Mouse (Mus musculus) c-Kit-positive CD71-positive TER-119-negative erythroid progenitor cells, embryonic 14.5 days (primary cell): ENCODE results near the gene Ube2i.

Experiments used
- DNase-seq: peaks from one replicate; pipeline ENCODE4 v3.0.0-alpha.2; 2013; ENCODE audit warnings: low read depth

Ube2i gene

GRCm38 (mm10) chr17:25274571-25275346, at the start of gene Ube2i:
TSS of gene Ube2i (minus strand) at chr17:25274622.
- DNase-seq, result no peak

DNA sequence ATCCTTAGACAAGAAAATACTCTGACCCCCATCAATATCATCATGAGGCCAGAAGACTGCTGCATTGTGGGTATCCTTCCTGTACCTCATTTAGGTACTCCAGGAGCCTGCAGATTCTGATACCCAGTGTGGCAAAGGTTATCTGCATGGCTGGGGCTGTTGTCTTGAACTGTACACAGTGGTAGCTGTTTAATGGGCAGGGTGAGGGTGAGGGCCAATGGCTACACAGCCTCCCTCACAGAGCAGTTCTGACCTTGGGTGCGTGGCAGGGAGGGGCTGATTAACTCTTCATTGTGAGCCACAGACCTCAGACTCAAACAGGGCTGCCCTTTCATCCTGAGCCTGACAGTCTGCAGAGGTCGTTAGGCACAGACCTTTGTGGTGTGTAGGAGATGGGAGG, 48.5 kb upstream of the Ube2i start:
- no peak for DNase-seq

DNA sequence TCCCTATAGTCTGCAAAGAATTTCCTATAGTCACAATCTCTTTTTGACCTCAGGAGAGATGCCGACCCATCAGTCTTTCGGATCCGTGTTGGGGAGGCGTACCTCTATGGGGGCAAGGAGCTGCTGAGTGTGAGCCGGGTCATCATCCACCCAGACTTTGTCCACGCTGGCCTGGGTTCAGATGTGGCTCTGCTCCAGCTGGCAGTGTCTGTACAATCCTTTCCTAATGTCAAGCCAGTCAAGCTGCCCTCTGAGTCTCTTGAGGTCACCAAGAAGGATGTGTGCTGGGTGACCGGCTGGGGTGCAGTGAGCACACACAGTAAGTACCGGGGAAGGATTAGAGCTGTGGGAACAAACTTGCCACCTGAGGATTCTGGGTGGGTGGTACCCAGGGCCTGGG, 46.4 kb upstream of the Ube2i start:
- no peak for DNase-seq

DNA sequence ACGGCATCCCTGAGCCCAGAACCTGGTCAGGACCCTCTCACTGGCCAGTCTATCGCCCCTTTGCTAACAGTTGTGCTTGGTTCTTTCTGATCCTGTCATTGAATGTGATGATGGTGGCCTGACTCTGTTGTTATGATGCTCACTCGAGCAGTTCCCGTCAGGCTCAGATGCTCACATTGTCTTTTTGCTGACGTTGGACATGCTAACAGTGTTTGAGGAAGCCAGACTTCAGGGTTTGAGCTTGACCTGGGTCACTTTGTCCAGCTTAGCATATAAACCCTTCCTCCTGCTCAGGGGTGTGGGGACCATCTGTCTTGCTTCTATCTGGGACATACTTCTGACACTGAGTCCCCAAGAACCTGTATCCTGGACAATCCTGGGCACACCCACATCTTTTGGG, 43.9 kb upstream of the Ube2i start, which contains the start of gene Prss29:
TSS of gene Prss29 (plus strand) at position 301 of the 400 bp plus-strand sequence.
- no peak for DNase-seq

- DNase-seq, result no peak
These were observed 33.9 kb upstream of the Ube2i start, which contains the start of gene Prss28 for GRCm38 (mm10) chr17:25308346-25308745. TSS of gene Prss28 (plus strand) at chr17:25308646.

DNA sequence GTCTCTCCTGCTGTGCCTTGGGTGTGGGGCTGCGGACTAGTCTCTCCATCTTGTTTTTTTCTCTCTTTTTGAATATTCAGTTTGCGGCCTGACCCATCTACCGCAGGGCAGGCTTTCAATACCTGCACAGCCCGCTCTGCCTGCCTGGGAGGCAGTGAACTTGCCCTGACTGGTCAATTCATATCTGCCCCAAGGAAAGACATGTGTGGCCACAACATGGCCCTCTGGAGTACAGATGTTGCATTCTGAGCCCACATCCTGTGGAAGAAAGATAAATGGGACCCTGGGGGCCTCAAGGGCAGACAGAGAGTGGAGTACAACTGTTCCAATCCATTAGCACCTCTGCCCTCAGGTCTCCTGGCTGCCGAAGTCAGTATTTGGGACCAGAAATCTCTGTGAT, 23.7 kb upstream of the Ube2i start, which contains the start of gene Prss34:
TSS of gene Prss34 (plus strand) at position 301 of the 400 bp plus-strand sequence.
- DNase-seq, result no peak

DNA sequence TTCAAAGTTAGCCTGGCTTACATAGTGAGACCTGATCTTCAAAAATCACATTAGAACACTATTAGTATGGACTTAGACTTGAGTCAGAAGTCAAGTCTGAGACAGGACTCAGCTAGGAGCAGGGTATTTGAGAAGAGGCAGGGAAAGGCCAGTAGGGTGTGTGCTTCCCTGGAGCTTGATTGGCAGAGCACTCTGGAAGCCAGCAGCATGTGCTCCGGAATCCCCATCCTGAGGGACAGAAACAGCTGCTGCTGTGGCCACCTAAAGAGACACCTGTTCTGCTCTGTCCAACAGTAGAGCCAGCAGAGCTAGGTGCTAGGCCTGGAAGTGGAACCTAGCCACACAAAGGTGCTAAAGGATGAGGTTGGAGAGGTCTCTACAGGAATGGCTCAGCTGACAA, 19.7 kb upstream of the Ube2i start:
- no peak for DNase-seq

DNA sequence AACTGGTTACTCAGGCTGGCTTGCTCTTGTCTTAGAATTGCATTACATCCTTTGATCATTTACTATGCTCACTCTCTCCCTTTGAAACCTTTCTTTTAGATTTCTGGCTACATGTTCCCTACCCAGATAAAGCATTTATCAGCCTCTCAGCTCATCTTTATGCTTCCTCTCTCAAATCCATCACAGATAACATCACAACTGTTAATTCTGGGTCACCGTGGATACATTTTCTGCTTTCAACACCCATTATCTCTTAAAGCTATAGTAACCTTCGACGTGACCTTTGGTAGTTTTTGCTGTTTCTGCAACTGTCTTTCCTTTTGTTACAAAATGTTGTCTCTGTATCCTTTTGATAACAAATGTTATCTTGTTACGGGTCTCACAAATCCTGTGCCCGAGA, 19.1 kb upstream of the Ube2i start:
- no peak for DNase-seq

DNA sequence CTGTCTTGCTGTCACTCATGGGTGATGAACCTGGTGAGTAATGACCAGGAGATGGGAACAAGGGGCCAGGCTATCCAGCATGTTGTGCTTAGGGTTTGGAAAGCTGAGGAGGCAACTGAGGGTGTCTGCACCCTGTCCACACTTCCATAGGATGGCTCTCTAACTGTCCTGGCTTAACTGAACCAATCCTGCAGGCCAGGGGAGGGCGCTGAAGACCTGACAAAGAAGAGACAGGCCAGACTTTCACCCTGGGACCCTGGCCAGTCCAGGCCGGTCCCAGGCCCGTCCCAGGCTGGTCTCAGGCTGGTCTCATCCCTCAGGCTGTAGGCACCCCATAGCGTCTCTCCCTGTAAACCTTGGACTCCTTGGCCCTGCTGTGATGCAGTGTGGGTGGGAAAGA, 16.0 kb upstream of the Ube2i start:
- no peak for DNase-seq

GRCm38 (mm10) chr17:25288842-25289241, 14.4 kb upstream of the Ube2i start:
- no peak for DNase-seq

DNA sequence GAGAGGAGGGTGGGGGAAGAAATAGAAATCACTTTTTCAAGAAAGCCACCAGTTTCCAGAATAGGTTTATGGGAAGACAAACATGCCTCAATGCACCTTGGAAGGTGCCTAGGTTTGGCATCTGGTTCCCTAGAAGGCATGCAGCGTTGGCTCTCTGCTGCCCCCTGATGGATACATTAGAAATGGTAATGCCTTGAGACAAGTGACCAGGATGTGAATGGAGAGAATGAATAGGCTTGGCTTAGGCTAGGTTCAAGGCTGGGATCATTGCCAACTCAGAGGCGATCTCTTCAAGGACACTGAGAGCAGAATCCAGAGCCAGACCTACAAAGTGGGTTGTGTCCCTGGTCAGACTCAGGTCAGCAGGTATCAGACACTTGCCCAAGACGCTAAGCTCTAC, 10.6 kb upstream of the Ube2i start:
- peak; percentile 75 for DNase-seq

DNA sequence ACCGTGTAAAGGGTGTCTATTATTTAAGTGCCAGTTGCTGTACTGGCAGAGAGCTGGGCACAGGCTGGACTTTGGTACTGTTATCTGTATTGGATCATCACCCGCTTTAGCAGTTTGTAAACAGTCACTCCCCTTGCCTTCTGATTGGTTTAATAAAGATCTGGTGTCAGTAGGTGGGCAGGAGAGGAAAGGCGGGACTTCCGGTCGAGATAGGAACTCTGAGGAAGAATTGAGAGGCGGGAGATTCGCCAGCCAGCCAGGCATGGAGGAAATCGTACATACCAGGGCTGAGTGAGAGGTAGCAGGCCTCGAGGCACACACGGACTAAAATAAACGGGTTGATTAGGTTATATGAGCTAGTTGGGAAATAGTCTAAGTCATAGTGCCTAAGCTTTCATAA, 7.7 kb upstream of the Ube2i start:
- peak; percentile 61 for DNase-seq

GRCm38 (mm10) chr17:25275833-25276232, 1.4 kb upstream of the Ube2i start:
- DNase-seq, result no peak

GRCm38 (mm10) chr17:25273706-25274501, 518 bp downstream of the Ube2i start:
- DNase-seq, result peak; percentile 98

DNA sequence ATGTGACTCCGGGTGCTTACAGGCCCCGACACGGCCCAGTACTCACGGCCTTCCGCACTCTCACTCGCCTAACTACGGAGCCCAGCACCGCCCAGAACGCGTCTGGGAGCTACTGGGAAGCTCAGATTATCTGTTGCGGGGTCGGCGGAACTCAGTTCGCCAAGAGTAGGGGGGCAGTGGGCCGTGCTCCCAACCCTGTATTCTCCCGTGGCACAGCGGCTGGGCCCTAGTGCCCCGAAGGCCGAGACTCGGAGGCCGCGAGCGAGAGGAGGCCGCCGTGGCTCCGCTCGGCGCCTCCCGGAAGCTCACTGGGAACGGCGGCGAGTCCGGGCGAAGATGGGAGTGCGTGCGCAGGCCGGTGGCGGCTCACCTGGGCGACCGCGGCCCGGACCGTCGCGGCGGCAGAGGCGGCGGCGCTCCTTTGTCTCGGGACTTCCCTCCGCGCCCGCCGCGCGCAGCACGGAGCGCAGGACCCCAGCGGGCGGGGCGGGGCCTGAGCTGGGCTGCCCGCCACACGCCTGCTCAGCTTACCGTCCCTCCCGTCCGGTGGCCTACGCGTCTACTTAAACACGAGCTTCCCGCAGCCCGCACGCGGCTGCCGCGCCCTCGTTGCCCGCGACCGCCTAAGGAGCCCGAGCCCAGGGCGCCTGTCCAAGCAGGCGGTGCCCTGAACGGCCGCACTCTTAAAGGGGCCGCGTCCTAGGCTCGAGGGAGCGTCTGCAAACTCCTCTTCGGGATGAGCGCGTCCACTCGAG, 1.3 kb downstream of the Ube2i start:
- no peak for DNase-seq

- DNase-seq, result peak; percentile 57
These were observed 2.1 kb downstream of the Ube2i start for GRCm38 (mm10) chr17:25272326-25272725.

DNA sequence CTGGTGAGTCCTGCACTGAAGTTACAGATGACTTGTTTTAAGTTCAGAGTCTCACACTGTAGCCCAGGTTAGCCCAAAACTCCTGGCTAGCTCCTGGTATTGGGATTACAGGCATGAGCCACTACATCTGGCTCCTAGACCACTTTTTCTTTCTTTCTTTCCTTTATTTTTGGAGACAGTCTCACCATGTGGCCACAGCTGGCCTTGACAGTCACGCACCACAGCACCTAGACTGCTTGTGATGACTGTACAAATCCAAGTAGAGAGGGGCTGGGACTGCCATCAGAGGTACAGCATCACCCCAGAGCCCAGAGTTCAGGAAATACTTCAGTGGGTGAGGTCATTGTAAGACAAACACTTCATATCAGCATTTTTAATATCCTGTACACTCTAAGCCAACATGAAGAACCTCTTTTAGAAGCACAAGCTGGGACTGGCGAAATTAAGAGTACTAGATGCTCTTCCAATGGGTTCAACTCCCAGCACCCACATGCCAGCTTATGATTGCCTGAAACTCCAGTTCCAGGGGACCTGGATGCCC, 3.6 kb downstream of the Ube2i start:
- no peak for DNase-seq

GRCm38 (mm10) chr17:25264453-25264852, 10.0 kb downstream of the Ube2i start:
- DNase-seq, result no peak

DNA sequence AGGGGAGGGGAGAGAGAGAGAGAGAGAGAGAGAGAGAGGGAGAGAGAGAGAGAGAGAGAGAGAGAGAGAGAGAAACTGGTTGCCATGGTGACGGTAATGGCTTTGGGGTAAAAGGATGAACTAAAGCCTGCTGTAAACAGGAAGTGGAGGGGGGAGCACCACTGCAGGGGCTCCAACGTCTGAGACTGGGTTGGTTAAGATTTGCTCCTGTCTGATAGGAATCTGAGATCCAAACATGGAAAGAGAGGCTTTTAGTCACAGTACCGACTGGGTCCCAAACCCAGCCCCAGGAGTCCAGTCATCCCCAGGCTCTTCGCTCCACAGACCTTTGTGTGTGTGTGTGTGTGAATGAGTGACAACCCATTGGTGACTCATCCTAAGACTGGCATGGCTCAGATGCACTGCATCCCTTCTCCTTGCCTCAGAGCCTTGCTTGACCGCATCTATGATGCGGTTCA, 16.6 kb downstream of the Ube2i start:
- DNase-seq, result no peak

GRCm38 (mm10) chr17:25256140-25256754, 18.2 kb downstream of the Ube2i start, which contains the start of gene Baiap3:
TSS of gene Baiap3 (minus strand) at chr17:25256364.
- no peak for DNase-seq

- DNase-seq, result no peak
These were observed 19.3 kb downstream of the Ube2i start for GRCm38 (mm10) chr17:25255110-25255509.
